Mouse (Mus musculus) gonadal fat pad, adult 2 months (tissue): ENCODE data around the gene Npas2. TPM values are rescaled to one million over a fixed set of nuclear protein-coding genes. Genes with fewer than 3 reads are reported as not detected.

Experiments
- DNase-seq: peaks from one replicate; pipeline ENCODE4 v3.0.0-alpha.2; 2012; ENCODE audit warnings: low read depth
- polyA plus RNA-seq: library from polyadenylated mRNA; depleted of rRNA; stranded (reverse); fragments of >200 nt; gene quantifications from 2 replicates; pipeline ENCODE4 v1.2.3, GENCODE M21; 2012

Npas2 gene
- polyA plus RNA-seq, 1 experiment, result 3.7 TPM

DNA sequence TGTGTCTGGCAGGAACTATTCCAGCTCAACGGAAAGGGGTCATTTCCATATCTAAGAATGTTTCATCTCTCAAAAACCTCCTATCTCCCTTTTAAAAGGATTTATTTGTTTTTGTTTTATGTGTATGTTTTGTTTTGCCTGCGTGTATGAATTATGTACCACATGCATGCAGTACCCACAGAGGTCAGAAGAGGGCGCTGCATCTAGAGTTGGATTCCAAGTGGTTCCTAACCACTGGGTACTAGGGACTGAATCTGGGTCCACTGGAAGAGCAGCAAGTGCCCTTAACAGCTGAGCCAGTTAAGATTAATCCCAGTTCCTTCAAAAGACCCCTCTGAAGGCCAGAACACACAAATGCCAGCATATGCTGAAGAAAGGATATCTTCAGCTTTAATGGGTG, 24.1 kb downstream of the Npas2 start:
- DNase-seq, result no peak

DNA sequence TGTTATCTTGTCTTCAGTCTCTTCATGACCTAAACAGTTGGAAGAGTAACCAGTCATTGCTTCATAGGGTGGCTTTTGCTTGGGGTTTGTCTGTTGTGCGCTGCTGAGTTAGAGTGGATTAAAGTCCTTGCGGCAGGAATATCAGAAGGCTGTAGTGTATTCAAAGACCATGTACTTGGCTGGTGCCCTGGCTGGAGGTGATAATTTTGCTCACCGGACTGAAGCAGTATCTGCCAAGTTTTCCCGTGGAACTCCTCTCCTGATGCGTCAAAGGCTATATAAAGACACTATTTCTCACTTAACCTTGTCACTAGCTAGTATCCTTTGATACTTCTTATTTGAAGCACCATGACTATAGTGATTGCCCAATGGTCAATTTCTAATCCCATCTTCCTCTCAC, 34.9 kb downstream of the Npas2 start:
- no peak for DNase-seq

- no peak for DNase-seq
Observed at GRCm38 (mm10) chr1:39230021-39230420, 36.5 kb downstream of the Npas2 start.

DNA sequence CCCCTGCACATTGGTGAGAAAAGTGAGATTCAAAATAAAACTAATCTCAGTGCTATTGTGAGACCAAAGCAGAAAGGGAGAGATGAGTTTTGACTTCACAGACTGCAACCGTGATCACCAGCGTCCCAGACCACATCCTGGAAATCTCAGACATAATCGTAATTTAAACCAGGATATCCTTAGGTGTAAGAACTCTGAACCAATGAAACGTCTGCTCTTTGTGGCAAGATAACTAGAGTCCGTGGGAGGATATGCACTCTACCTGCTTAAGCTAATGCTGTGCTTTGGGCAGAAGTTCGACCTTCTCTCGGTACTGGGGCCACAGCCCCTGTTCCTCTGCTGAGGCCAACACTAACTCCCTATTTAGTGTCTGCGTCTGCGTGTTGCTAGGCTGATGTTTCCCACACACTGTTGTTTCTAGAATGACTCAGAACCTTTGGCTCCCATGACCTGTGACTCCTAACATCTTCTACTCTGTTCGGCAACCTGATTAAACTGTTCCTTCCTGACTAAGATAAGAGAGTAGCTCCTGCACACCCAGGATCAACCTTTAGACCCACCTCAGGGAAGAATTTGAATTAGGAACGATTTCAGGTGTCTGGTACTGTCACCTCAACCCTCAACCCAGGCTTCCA, 41.4 kb downstream of the Npas2 start:
- DNase-seq, result no peak

- DNase-seq, result no peak
Observed at GRCm38 (mm10) chr1:39237503-39238255, 44.1 kb downstream of the Npas2 start.

DNA sequence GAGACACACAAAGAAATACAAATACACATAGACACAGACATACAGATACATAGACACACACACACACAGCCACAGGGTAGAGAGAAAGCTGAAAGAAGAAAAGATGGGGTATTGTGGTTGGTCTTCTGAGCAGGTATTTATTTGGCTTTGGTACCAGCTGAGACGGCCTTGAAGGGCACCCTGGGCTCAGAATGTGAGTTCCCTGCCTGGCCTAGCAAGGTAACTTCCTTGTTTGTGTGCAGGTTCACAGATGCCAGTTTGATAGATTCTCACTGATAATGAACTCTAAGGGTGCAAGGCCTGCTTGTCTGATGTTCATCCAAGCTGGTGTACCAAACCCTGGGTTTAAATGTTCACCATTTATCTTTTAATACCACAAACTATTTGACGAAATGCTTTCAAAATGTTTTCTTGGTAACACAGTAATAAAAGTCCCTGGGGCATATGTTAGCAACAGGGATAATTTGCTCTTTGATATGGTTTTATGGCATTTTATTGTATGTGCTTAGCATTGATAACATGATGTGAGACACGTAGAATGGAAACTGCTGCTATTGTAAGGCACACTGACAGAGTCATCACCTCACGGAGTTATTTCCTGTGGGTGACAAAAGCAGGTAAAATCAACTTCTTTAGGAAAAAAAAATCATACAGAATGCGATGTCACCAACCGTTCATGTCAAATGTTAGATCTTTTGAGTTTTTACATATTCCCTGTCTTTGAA, 47.5 kb downstream of the Npas2 start:
- DNase-seq, result no peak

DNA sequence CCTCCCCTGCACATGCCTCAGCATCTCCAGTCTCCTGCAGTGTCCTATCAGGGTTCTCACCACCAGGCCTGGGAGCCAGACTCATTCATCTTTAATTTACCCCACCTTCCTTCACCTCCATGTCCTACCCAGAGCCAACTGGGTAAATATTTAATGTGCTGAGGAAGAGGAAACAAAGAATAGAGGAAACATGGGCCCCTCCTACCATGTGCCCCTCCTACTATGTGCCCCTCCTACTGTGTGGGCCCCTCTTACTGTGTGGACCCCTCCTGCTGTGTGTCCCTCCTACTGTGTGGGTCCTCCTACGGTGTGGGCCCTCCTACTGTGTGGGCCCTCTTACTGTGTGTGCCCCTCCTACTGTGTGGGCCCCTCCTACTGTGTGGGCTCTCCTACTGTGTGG, 51.2 kb downstream of the Npas2 start:
- no peak for DNase-seq

DNA sequence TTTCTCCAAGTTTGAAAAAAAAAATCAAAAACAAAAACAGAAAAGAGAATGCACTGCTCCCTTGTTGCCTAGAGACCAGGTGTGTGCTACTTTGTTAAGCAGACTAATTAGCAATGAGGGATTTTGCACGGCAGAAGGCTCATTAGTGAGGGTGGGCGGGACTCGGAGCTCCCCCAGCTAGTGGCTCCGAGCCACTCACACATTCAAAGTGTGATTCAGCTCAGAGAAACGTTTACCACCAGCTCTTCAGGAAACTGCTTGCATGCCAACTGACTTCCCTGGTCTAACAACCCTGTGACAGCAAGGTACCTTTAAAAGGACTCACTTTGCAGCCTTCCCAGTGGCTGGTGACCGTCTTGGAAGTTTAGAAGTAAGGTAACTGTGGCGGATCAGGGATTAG, 58.1 kb downstream of the Npas2 start:
- DNase-seq, result no peak

- DNase-seq, result no peak
Observed at GRCm38 (mm10) chr1:39253771-39254170, 60.2 kb downstream of the Npas2 start.

GRCm38 (mm10) chr1:39256051-39256450, 62.5 kb downstream of the Npas2 start:
- no peak for DNase-seq

DNA sequence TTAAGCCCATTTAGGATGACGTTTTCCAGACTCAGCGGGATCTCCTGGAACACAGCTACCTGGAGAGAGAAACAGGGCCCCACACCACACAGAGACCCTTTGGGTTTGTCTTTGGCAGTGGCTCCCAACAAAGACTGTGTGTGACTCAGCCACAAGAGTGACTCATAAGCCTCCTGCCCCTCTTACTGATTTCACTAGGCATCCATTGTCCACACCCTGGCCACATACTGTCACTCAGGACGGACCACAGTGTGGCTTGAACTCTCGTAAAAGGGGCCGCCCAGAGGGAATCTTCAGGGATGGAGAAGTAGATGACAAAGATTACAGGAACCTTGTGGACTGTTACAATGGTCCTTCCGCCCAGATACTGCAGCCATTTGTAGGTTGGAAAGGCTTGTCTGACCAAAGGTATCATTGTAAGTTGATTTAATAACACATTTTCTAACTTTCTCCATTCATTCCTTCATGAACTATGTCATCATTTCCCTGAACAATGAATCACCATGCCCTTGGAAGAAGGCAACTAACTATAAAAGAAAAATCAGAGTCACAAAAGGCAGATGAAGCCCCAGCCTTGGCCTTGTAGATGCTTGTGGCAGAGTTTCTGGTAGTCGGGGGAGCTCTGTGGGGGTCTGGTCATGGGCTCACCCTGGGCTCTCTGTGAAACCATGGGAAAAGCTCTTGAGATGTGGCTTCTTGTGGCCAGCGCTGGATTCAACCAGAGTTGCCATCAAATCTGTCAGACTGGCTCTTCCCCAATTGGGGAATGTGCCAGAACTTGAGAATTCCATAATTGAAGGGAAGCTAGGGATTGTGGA, 63.2 kb downstream of the Npas2 start:
- no peak for DNase-seq

GRCm38 (mm10) chr1:39257331-39257594, 63.7 kb downstream of the Npas2 start:
- no peak for DNase-seq

- no peak for DNase-seq
Observed at GRCm38 (mm10) chr1:39259668-39260067, 66.1 kb downstream of the Npas2 start.

DNA sequence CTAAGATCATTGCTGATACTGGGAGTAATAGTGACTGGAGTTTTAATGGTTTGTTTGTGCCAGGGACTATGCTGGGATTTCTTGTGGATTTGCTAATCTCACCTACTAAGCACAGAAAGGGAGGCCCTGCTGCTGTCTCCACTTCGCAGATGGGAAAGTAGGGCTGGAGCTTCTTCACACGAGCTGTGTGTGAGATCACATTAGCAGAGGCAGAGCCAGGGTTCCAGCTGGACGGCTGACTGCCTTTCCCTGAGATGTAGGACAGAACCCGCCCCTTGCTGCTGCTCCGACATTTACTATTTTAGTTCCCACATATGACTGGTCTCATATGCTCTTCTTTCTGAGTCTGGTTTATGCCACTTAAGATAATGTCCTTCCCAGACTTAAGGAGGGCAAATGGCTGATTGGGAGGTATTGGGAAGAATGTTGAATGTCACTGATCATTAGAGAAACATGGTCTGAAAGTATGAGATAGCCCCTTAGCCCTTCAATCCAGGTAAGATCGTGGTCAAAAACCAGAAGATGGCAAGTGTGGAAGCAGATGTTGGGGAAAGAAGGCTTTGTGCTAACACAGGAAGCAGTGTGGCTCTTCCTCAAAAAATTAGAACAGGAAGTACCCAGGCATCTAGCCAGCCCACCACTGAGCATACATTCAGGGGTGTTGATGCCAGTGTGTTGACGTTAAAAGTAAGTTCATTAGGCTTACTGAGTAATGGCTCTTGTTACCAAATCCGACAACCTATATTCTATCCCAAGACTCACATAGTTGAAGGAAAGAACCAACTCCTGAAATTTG, 66.8 kb downstream of the Npas2 start:
- no peak for DNase-seq

DNA sequence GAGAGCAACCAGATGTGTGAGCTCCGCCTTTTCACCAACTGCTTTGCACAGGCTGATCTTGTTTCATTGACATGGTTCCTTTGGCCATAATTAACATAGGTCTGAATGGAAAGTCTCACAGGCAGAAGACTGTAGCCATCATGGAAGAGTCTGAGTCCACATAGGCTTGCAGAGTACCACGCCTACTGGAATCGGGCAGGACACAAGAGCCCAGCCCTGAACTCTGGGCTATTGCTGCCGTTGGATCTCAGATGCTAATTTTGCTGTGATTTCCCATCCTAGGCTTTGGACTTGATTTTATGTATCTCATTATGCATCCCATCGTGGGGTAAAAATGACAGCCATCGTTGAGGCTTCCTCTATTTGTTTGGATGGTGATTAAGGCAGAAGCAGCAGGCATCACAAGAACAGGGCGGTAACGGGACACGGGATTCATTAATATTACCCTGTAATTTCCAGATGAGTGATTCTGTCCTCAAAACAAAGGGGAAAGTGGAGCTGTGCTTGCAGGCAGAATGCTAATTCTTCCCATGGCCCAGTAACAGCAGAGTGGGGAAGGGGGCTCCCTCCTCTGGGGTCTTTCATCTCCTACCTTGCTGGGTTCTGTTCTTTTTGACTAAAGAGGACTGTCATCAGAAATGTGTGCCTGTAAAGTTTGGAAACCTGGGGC, 73.4 kb downstream of the Npas2 start:
- no peak for DNase-seq

- no peak for DNase-seq
Observed at GRCm38 (mm10) chr1:39272976-39273375, 79.4 kb downstream of the Npas2 start.

DNA sequence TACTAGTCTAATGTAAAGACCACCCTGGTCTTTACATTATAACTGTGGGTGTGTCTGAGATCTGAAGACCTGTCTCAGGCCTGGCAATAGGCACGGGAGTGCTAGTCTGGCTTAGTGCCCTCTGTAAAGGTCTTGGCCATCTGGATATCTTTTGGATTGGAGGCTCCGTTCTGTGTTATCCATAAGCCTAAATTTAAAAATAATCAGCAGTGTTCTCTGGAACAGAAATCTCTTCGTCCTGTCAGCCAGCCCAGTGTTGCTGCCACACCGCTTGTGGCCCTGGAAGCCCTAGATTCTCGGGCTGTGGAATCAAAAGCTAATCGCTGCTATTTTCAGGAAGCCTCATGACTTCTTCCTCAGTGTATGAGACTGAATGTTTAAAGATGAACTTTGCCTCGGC, 86.9 kb downstream of the Npas2 start:
- DNase-seq, result no peak

GRCm38 (mm10) chr1:39280989-39281875, 87.7 kb downstream of the Npas2 start:
- DNase-seq, result no peak

DNA sequence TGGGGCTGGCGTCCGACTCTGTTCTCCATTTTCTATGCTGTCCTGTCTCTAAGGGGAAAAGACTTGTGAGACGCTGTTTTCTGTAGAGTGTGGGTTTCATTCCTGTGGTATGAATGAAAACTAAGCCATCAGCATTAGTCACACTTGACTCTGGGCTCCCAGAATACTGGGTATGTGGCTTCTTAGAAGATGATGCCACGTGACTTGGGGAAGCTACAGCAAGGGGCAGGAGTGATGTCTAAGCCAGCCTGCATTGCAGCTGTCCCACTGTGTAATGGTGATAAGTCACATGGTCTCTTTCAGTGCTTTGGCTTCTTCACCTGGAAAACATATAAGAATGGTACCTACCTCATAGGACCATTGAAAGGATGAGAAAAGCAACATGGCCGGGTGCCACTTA, 88.4 kb downstream of the Npas2 start:
- DNase-seq, result no peak

- no peak for DNase-seq
Observed at GRCm38 (mm10) chr1:39283323-39283722, 89.8 kb downstream of the Npas2 start.
